Mouse (Mus musculus) brain, adult 2 months (tissue): Measurements from ENCODE around the gene Tctn1.
A peak's percentile ranks its signal among the peaks of the same experiment; 100 is the strongest.

Experiments
- DNase-seq: peaks from one replicate; pipeline ENCODE4 v3.0.0; 2011; ENCODE audit warnings: low read depth, low spot score

The Tctn1 gene

DNA sequence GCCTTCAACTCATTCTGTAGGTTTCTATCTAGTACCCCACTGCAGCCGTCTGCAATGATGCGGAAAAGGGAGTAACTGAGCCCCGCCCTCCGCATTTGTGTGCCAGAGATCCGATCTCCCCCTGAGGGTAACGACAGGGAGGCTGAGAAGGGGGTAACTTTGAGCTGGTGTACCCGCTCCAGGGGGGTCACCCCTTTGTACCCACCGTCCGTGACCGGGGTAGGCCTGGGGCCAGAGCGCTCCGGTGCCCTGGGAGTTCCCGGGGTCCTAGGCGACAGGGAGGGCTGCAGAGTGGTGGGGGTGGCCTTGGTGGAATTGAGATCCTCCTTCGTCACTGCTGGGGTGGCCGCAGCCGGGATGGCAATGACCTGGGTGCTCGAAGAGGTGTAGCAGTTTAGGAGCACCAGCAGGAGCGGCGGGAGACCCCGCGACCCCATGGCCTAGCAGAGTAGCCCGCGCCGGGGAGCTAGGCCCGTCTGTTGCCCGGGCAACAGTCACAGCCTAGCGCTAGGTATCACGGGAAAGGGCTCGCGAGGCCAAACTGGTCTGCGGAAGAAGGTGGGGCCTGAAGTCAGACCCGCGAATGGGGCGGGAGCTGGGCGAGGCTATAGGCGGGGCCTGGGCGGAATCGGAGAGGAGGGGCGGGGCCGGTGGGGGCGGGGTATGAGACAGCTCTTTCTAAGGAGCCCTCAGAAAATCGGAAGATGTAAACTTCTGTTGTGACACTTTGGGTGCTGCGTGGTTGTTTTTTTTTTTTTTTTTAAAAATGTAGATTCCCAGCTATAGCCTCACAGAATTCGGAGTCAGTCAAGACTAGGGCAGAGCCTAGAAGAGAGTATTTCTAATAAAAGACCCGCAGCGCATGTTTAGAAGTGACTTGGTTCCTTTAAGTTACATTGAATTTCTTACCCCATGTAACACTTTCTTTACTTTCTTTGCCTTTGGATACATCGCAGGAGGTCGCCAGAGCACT lies at the start of gene Tctn1:
TSS of gene Tctn1 (minus strand) at position 528 of the 973 bp plus-strand sequence.
- DNase-seq, result peak; percentile 98

DNA sequence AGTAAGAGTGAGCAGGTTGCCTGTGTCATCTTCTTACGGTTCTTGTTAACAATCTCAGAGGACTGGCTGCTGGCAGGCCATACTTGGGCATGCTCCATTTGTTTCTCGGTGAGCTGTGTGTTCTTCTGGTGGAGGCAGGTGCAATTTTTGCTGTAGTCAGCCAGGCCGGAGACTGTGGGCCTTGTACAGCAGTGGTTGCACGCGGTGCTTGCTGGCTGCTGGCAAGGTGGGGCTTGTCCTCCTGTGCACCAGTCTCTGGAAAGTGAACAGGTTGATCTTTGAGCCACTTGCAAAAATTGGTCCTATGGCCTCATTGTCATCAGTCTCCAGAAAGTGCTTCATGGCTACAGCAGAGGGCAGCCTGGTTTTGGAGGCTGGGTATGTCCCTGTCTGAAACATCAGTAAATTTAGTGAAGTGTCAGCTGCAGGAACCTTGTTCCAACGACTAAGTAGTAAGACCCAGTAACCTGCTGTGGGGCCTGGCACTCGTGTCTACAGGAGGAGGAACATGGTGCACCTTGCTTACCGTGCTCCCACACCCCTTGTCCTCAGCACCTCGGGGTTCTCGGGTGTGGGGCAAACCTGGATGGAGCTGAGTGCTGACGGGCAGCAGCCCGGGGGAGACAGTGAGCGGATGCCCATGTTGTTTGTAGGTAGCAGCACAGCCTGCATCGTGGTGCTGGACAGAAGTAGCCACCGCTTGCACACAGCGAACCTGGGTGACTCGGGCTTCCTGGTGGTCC lies 48.9 kb upstream of the Tctn1 start:
- peak; percentile 61 for DNase-seq

DNA sequence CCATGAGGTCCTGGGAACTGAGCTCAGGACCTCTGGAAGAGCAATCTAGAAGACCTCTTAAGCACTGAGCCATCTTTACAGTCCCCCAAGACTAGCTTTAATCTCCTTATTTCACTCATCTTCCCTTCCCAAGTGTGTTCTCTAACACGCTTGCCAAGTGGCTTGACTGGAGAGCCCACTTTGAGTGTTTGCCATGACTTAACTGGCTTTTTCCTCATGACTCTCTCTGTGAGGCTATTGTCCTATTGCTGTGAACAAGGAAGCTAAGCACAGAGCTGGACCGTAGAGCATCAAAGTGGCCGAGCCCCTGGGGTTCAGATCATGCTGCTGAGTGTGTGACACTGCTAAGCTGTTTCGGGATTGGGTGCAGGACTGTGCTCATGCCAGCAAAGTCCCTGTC lies 48.1 kb upstream of the Tctn1 start:
- DNase-seq, result peak; percentile 36

DNA sequence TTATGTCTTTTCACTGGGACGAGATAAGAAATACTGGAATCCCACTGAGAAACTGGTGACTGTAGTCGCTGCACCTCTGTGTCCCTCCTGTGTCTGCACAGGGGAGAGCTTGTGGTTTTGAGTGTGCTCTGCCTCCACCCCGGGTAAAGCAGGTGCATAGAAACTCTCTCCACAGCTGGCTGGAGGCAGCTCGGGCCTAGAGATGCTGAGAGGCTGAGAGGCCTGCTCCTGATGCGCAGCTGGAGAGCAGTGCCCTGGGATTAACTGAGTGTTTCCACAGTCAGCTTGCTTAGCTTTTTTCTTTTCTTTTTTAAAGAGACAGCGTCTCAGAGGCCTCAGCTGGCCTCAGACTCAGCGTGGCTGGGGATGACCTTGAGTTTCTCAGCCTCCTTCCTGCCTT lies 47.4 kb upstream of the Tctn1 start:
- DNase-seq, result peak; percentile 37

DNA sequence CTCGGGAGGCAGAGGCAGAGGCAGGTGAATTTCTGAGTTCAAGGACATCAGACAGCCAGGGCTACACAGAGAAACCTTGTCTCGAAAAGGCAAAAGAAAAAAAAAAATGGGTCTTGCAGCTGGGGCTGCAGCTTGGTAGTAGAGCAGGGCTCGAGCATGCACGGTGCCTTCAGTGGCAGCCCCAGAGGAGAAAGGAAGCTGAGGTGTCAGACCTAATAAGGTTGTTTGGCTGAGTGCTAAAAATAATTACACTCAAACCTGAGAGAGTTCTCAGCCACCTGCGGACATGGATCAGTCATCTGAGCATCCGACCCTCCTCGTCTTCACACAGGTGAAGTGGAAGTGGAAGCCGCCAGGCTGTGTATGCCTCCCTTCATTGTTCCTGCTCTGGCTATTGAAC lies 46.4 kb upstream of the Tctn1 start:
- DNase-seq, result no peak

DNA sequence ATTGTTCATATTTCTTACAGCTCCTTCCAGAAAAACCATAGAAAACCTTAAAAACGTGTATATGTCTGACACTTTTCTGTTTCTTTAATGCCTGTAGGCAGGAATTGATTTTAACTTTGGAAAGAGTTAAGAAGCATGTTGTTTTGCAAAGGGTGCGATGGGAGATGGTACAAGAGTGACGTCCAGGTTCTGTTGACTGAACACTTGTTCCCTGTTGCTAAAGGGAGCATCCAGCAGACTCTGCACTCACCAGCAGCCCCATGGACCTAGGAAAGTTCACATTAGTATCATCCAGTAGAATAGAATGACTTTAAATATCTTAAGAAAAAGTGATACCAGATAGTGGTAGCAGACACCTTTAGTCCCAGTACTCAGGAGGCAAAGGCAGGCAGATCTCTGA lies 42.3 kb upstream of the Tctn1 start:
- DNase-seq, result no peak

DNA sequence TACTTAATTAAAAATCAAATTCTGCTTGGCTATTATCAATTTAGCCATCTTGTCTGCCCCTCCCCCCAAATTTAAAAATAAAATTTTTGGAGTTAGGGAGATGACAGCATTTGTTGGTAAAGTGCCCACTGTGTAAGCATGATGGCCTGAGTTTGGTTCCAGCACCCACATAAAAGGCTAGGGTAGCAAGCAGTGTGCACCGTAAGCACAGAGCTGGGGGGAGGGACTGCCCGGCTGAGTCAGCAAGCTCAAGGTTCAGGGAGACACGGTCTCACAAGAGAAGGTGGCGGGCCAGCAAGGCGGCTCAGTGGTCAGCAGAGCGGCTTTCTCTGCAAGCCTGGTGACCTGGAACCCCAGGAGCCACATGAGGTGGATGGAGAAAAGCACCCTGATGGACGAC lies 41.2 kb upstream of the Tctn1 start:
- DNase-seq, result no peak

DNA sequence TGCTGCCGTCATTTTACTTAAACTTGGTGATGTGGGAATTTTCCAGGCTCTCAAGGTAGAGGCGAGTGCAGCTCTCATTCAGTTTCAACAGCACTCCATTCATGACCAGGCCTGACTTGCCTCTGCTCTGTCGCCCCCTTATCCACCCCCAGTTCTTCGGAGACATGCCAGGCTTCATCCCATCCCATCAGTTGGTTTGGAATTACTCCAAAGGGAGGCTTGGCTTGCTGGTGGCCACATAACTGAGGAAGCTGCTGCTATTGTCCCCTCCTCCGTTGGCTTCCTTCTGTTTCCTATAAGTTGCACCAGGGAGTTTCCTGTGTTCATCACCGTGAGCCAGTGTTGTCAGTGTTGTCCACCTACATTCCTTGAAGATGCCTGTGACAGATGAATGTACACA lies 40.3 kb upstream of the Tctn1 start:
- DNase-seq, result peak; percentile 53

DNA sequence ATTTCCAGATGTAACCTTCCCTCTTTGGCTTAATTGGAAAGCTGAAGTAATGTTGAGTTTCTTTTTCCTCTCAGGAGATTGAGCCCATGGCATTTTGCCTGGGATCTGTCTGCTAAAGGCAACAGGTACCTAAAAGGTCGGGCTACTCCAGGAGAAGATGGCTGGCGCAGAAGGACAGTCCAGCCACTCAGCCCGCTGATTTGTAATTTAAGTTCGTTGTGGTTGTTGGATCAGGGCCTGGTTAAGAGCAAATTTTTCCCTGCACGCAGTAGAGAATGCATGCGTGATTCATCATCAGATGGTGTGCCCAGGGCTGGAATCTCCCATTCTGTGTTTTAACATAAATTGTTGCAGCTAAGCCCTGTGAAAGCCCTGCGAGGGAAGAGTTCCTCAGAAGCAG lies 39.7 kb upstream of the Tctn1 start:
- DNase-seq, result peak; percentile 82

DNA sequence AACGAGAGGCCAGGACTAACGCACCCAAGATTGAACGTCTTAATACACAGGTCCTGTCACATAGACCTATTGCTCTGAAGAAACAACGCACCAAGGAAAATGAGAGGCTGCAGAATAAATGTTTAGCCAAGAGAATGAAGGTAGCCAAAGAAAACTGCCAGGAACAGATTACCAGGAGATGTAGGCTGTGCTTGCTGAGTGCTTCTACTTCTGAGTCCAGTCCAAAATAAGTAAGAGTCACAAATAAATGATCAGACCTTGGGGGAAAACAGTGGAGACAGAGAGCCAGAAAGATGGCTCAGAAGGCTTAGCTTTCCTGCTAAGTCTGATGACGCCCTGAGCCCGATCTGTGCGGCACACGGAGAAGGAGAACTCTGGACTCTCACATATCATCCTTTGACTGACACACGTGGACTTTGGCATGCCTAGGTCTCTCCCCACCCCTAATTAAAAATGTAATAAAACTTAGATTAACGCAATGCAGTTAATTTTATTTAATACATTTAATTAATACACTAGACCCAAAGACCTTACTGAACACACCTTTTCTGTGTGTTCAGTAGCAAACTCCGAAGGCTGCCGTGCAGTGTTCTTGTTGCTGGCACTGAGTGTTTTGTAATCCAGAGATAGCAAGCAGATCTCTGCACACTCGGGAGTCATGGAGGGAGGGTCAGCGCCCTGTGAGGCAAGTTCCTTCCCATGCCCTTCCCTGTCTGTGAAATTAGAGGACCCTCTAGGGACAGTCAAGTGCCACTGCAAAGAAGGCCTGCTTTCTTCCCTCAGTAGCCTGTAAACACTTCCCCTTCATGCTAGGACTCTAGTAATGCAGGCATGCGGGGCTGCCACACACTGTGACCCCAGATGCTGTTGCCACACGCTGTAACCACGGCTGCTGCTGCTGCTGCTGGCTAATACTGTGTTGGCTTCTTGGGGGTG lies 38.8 kb upstream of the Tctn1 start:
- DNase-seq, result peak; percentile 51

DNA sequence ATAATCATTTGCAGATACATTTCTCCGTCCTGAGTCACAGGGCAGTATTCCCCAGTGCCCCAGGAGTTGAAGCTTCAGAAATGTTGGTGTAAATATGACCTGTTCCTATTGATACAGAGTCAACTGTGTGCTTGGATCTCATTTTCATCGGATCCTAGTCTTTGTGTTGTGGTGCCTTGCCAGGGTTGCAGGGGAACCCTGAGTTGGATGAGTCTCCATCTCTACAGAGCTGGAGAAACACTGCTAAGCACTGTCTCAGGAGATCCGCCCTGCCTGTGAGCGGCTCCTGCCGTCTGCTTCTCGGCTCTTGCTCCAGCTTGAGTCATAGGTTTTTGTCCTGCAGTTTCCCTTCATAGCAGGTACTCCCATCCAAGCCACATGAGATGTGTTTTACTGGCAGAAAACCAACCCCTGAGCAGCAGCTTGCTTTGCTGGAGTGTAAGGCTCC lies 35.8 kb upstream of the Tctn1 start:
- DNase-seq, result peak; percentile 89

DNA sequence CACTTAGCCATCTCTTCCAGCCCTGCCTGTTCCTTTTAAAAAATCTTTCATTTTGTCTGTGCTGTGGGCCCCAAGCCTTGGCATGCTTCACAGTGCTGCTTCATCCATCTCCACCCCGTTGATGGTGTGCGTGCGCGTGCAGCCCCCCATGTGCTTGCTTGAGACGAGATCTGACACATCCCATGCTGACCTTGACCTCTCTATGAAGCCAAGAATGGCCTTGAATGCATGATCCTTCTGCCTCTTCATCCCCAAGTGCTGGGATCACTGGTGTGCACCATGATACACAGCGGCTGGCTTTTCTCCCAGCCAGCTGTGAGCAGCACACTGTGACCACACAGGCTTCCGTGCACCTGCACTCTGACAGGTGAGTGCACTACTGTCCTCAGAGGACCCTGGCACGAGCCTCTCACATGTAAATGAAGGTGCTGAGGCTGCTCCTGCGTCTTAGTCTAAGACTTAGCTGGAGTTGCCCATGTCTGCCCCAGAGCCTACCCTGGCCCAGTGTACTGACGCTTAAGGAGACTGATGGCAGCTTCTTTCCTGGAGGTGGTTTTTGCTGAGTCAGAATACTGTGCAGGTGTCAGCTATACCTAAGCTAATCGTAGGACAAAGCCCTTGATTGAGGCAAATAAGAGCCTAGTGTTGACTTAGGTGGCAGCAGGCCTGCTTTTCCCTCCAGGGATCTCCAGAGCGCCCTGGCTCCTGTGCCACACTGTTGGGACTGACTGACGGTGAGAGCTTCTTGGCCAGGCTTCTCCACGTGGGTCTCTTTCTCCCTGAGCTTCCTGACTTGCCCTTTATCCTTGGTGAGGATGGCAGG lies 31.1 kb upstream of the Tctn1 start:
- DNase-seq, result no peak

DNA sequence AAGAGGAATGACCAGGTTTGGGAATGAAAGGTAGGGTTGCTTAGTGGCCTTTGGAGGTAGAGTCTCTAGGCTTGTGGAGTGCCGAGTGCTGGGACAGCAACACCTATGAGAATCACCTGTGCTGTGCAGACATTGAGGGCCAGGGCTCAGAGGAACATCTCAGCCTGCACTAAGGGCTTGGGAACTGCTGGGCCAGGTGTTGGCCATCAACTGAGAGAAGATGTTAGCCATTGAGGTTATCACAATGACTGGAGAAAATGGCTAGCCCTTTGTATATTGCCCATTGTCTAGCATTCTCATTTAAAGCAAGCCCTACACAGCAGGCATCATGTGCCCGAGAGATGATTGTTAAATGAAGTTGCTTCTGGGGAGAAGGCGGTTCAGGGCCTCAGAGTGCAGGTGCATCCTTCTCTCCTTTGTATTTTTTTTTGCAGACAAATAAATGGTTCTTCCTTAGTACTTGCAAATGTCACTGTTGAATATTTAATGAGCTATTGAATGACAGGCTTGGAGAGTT lies 30.0 kb upstream of the Tctn1 start:
- no peak for DNase-seq

DNA sequence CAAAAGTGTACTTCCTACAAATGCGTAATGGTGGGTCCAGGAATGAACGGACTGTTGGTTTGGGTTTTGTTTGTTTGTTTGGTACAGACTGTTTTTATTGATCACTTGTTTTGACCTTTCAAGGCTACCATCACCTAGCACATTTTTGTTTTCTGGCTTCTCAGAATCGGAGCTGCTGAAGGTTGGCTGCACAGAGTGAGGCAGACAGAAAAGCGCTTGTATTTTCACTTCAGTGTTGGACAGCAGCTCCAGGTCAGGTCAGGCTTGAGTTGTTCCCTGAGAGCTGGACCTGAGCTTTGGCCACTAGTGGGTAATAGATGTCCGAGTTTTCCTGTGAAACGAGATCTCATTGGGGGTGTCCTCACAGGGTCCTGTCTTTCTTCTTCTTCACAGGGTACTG lies 28.9 kb upstream of the Tctn1 start:
- no peak for DNase-seq

DNA sequence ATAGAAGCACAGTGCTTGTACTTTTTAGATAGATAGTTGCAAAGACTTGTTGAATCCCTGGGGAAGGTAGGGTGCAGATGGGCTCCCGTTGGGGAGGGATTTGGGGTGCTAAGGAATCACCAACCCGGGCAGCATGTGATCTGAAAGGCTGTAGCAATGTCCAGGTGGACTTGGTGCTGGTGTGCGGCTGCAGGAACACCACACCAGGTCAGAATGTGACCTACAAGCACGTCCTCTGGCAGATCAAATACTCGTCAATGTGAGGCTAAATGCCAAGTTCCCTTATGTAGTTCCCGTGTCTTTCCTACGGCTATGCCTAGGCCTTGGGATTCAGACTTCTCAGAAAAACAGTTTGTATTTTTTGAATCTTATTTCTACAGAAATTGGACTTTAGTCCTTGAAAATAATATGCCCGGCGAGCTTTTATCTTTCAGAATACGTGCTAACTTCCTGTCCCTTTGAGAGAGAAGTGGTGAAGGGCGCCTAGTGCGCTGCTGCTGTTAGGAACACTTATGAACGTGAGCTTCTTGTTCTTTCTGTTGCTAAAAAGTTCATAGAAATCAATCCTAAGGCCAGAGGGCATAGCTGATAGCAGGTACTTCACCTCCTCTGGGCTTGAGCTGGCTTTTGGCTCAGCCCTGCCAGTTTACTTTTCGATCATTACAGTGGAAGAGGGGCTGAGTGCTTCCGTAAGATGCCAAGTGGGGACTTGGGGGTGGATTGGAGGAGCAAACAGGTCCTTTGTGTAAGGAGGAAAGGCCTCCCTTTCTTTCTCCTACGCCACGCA lies 27.5 kb upstream of the Tctn1 start:
- no peak for DNase-seq

DNA sequence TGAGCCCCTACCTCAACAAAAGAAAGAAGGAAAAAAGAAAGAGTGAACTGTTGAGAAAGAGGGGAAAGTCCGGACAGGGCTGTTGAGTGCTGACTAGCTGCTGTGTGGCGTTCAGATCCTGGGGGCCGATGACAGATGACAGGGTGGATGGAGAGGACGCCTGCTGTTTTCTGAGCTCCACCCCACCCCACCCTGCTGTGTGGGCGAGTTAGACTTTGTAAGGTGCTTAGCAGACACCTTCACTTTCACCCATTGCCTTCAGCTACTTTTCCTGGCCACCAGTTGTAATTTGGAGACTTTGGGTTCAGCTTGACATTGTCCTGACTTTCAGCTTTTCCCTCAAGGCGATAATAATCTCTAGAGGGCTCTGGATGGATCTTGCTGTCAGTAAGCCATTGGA lies 26.9 kb upstream of the Tctn1 start:
- no peak for DNase-seq

DNA sequence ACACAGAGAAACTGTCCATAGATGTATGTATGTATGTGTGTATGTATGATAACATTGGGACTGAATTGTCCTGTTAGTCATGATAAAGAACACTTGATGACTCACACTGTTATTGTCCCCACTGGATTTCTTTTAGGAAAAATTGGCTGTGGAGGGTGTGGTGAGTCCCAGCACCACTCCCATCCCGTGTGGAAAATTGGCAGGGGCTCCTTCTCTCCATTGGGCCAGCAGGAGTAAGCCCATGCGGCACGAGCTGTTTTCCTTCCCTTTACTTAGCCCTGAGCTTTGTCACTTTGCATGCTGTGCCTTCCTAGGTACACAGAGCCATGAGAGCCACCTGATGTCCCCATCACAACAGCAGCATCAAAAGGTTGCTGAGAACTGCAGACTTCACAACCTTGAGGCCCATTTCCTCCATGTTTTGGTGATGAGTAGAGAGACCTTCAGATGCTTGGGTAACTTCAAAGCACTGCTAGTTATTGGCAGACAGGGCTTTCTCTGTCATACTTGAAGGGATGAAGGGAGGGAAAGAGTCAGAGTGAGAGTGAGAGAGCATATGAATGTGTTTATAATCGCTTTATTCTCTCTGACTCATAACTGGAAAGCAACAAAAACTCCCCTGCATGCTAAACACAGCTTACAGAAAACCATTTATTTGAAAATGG lies 24.0 kb upstream of the Tctn1 start:
- DNase-seq, result no peak

DNA sequence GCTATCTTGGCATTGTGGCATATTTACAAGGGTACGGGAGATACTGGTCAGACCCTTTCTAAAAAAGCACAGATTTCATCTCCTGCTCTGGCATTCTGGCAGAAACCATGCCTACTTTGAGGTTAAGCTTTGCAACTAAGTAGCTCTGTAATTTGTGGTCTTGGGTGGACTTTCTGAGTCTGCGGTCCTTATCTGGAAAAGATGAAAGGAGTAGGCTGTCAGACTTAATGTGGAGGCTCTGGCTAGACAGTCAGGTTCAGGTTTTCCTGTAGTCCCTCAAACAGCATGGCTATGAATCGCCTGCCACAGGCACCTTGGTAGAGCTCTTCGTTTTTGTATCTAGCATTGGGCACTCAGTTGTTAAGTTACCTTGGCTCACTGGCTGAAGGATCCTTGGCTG lies 22.8 kb upstream of the Tctn1 start:
- no peak for DNase-seq

DNA sequence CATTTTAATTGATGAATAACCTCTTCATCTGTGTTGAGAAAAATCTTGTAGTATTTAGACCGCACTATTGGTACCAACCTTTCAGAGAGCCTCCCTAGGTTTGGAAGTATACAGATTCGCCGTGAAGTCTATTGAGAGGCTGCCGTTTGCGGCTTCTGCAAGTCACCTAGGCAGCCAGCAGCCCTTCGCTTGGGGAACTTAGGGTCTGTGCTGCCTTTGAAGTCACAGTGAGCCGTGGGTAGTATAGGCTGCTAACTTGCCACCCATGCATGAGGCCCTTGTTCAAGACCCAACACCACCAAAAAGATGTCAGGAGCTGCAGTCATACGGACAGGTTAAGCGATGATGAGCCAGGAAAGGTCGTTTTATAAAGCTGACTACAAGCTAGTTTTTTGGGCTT lies 21.9 kb upstream of the Tctn1 start:
- DNase-seq, result no peak
